Mouse (Mus musculus) heart, postnatal 0 days (tissue): ENCODE data around the gene Abcc8. TPM values are rescaled to one million over a fixed set of nuclear protein-coding genes. Genes with fewer than 3 reads are reported as not detected.

Experiments
- ATAC-seq: fragments of 200-750 bp; cut with Nextera tagmentation; 2 replicates; pipeline ENCODE4 v1.8.0; 2017; ENCODE audit warnings: low read depth, moderate number of reproducible peaks, moderate library complexity; ENCODE audit not compliant: insufficient read depth
- DNase-seq: peaks from one replicate; pipeline ENCODE4 v3.0.0-alpha.2; 2016; ENCODE audit warnings: low spot score
- H3K27ac ChIP-seq: fragments of 300-500 bp; sonication (generic); 2 replicates; pipeline ENCODE4 v1.5.1; 2014; ENCODE audit warnings: low read depth, mild to moderate bottlenecking
- H3K27me3 ChIP-seq: fragments of 300-500 bp; sonication (generic); 2 replicates; pipeline ENCODE4 v1.6.1; 2014; ENCODE audit warnings: low read length, mixed read lengths; ENCODE audit not compliant: control insufficient read depth, insufficient read depth
- H3K36me3 ChIP-seq: fragments of 300-500 bp; sonication (generic); replicated peaks from 2 replicates; pipeline ENCODE4 v1.6.1; 2014; ENCODE audit warnings: low read length, mixed read lengths; ENCODE audit not compliant: control insufficient read depth, insufficient read depth
- H3K4me1 ChIP-seq: fragments of 300-500 bp; sonication (generic); 2 replicates; pipeline ENCODE4 v1.6.1; 2014; ENCODE audit warnings: antibody characterized with exemption; ENCODE audit not compliant: control insufficient read depth, insufficient read depth
- H3K4me2 ChIP-seq: fragments of 300-500 bp; sonication (generic); 2 replicates; pipeline ENCODE4 v1.6.1; 2014; ENCODE audit warnings: low read depth, mild to moderate bottlenecking, low read length, moderate library complexity
- H3K4me3 ChIP-seq: fragments of 300-500 bp; sonication (generic); 2 replicates; pipeline ENCODE4 v1.5.1; 2014; ENCODE audit warnings: low read depth, low read length
- H3K9ac ChIP-seq: fragments of 300-500 bp; sonication (generic); replicated peaks from 2 replicates; pipeline ENCODE4 v1.6.1; 2014; ENCODE audit warnings: low read depth, low read length, mixed read lengths
- H3K9me3 ChIP-seq: fragments of 300-500 bp; sonication (generic); replicated peaks from 2 replicates; pipeline ENCODE4 v1.6.1; 2016; ENCODE audit warnings: low read length; ENCODE audit not compliant: control insufficient read depth
- CTCF ChIP-seq: IDR thresholded peaks from 2 replicates; pipeline ENCODE4 v1.5.1; 2016; ENCODE audit warnings: antibody characterized with exemption, control low read depth, low read depth
- EP300 ChIP-seq: IDR thresholded peaks from 2 replicates; pipeline ENCODE4 v1.6.1; 2016; ENCODE audit warnings: antibody characterized with exemption, low read depth
- WGBS: fragments of 180-500 bp; shearing (Covaris S2); extraction: QIAGEN DNeasy Blood & Tissue Kit; methylation state at CpG from one replicate; pipeline ENCODE4 v1.1.7; 2014; 5-methylcytosine and 5-hydroxymethylcytosine counted together
- polyA plus RNA-seq: library from polyadenylated mRNA; unstranded; fragments of >200 nt; fragmentation: Nextera tagmentation; extraction: Ambion mirVana; gene quantifications from 2 replicates; pipeline ENCODE4 v1.2.1, GENCODE M21; 2015
- total RNA-seq: library from RNA; depleted of rRNA; stranded (reverse); fragments of >200 nt; gene quantifications from 2 replicates; pipeline ENCODE4 v1.2.3, GENCODE M21; 2014; ENCODE audit warnings: low replicate concordance

Gene Abcc8
- total and polyA plus RNA-seq, 2 experiments from 2014 or later: 29.6 to 46.7 TPM

DNA sequence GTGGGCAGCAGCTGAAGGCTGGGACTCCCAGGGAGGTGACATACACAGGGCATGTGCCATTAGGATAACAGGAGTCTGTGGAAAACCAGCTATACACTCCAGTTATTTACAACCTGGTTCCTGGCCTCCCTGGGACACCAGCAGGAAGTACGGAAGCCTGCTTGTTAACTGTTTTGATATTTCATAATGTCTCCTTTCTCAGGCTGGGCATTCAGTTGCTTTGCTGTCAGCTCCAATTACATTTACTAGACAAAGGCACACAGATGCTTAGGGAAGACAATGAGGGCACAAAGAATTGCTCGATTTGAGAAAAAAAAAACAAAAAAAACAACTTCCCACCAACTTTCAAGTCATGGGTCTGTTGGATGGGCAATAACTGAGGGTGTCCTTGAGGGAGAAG lies 36.6 kb upstream of the Abcc8 start:
- H3K4me2 ChIP-seq: no peak overlapping the region
- no peaks in the 10 kb centered on the region for H3K4me1 ChIP-seq
- 69% methylated on average over 2 of the region's 2 CpGs for WGBS
- no peak overlapping the region for H3K9ac ChIP-seq
- H3K4me3 ChIP-seq: no peak overlapping the region
- no peak for DNase-seq
- no peaks in the 10 kb centered on the region for H3K36me3 ChIP-seq
- ATAC-seq: no peak
- no peaks in the 10 kb centered on the region for H3K9me3 ChIP-seq
- TF ChIP-seq EP300 (no peak), CTCF (no peak)
- 0 out of 2 replicates have a peak, but pooled peaks cover 8% of the 10 kb centered on the region for H3K27me3 ChIP-seq
- no peak overlapping the region for H3K27ac ChIP-seq

DNA sequence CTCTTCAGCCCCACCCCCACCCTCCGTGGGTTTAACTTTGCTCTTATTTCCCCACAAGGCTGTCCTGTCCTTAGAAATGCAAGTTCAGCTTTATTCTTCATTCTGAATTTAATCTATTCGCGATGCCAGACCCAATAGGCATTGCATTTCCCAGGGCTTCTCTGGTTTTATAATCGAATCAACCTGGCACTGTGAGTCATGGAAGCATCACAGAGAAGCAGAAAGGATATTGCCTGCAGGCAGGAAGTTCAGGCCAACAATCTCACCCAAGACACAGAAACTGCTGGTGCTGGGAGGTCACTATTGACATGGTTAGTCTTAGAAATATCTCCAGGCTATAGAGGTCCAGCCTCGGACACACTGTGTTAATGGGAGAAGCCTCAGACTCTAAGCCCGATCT lies 30.4 kb upstream of the Abcc8 start:
- Histone ChIP-seq H3K36me3 (no peaks in the 10 kb centered on the region), H3K4me2 (no peak overlapping the region), H3K4me3 (no peak overlapping the region), H3K27me3 (no peaks in the 10 kb centered on the region), H3K9ac (no peak overlapping the region), H3K27ac (no peak overlapping the region), H3K4me1 (no peaks in the 10 kb centered on the region), H3K9me3 (no peaks in the 10 kb centered on the region)
- ATAC-seq (no peak), DNase-seq (no peak)
- 83% methylated on average over 6 of the region's 6 CpGs for WGBS
- TF ChIP-seq CTCF (no peak), EP300 (no peak)

DNA sequence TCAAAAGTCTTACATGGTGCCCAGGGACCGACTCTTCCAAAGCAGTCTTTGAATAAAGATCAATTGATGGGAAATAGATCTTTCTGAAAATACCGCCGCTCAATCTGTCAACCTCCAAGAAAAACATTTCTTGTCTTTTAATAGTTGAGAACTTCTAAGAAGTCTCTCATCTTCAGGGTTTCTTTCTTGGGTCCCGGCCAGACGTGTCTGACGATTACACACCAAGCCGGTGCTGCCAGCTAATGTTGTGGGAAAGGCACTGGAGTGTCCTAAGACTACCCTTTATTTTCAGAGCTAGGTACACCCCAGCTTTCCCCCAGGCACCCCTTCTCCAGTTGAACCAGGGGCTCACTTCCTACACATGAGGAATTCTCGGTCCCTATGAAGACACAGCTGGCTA lies 28.3 kb upstream of the Abcc8 start:
- DNase-seq (no peak), ATAC-seq (no peak)
- TF ChIP-seq CTCF: no peak
- no peak for TF ChIP-seq EP300
- Histone ChIP-seq H3K4me1 (no peaks in the 10 kb centered on the region), H3K9ac (no peak overlapping the region), H3K4me3 (no peak overlapping the region), H3K36me3 (no peaks in the 10 kb centered on the region), H3K27ac (no peak overlapping the region), H3K9me3 (no peaks in the 10 kb centered on the region), H3K4me2 (no peak overlapping the region), H3K27me3 (no peaks in the 10 kb centered on the region)
- WGBS: 86% methylated on average over 8 of the region's 8 CpGs

DNA sequence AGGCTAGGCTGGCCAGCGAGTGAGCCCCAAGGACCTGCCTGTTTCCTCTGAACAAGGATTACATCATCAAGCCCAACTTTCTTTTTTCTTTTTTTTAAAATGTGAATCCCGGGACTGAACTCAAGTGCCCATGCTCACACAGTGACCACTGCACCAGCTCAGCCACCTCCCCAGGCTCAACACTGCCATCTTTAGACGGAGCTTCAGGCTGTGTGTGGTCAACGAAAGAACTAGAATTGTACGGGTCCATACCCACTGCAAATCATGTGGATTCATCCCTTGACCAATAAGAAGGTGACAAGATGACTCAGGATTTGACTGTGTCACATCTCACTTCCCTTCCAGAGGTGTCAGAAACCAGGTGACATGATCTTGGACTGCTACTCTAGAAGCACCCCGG lies 24.9 kb upstream of the Abcc8 start:
- H3K9me3 ChIP-seq: no peaks in the 10 kb centered on the region
- WGBS: 56% methylated on average over 6 of the region's 6 CpGs
- no peak overlapping the region for H3K4me2 ChIP-seq
- ATAC-seq: no peak
- TF ChIP-seq EP300 (no peak), CTCF (peak; percentile 25; the same call in 1 of the 2 replicates)
- H3K27me3 ChIP-seq: no peaks in the 10 kb centered on the region
- H3K9ac ChIP-seq: no peak overlapping the region
- H3K4me3 ChIP-seq: no peak overlapping the region
- H3K36me3 ChIP-seq: no peaks in the 10 kb centered on the region
- no peak overlapping the region for H3K27ac ChIP-seq
- DNase-seq: no peak
- H3K4me1 ChIP-seq: no peaks in the 10 kb centered on the region

DNA sequence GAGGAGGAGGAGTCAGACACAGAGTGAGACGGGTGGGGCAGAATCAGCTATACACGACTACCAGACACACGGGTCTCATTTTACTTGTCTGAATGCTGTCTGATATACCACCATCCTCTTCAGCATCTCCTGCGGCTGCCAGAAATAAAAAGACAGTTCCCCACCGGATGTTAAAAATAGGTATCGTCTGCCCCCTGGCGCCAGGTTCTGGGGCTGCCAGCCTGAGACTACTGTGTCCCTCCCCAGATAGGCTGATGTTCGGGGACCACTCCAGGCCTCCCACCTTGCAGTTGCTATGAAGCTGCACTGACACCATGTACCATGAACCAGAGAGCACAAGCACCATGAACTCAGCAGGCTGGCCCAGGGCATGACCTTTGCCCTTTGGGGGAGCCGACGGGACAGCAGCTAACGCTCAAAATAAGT lies 24.2 kb upstream of the Abcc8 start:
- Histone ChIP-seq H3K9ac (no peak overlapping the region), H3K36me3 (no peaks in the 10 kb centered on the region), H3K9me3 (no peaks in the 10 kb centered on the region), H3K27ac (no peak overlapping the region), H3K4me3 (no peak overlapping the region), H3K27me3 (no peaks in the 10 kb centered on the region), H3K4me1 (no peaks in the 10 kb centered on the region), H3K4me2 (no peak overlapping the region)
- ATAC-seq (no peak), DNase-seq (no peak)
- WGBS: 36% methylated on average over 11 of the region's 11 CpGs
- peak; percentile 60 for TF ChIP-seq CTCF
- no peak for TF ChIP-seq EP300

DNA sequence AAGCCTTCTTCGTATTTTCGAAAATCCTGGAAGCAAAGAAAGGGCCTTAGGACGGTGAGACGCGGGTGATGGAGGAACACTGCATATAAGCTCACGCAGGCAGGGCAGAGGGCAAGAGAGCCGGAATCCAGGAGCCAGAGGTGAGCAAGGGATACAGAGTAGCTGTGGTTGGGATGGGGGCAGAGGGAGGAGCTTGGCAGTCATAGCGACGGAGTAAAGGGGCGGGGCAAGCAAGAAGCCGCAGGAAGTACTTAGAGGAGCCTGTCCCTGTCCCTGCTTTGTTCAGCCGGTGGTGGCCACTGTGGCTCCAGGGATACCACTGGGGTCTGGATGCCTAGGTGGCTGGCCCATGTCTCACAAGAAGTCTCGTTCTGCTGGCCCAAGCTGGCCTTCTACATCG lies 21.8 kb upstream of the Abcc8 start:
- Histone ChIP-seq H3K9ac (no peak overlapping the region), H3K27ac (no peak overlapping the region), H3K9me3 (no peaks in the 10 kb centered on the region), H3K4me2 (no peak overlapping the region), H3K27me3 (no peaks in the 10 kb centered on the region), H3K36me3 (no peaks in the 10 kb centered on the region), H3K4me1 (no peaks in the 10 kb centered on the region), H3K4me3 (no peak overlapping the region)
- DNase-seq (no peak), ATAC-seq (no peak)
- 34% methylated on average over 14 of the region's 14 CpGs for whole genome bisulfite sequencing
- TF ChIP-seq CTCF: no peak
- no peak for TF ChIP-seq EP300
